Mouse (Mus musculus): ENCODE results near the gene Cfp. TPM values are rescaled to one million over a fixed set of nuclear protein-coding genes. Genes with fewer than 3 reads are reported as not detected.

Gene Cfp
- total and polyA plus RNA-seq, 2 experiments, result 30.5 to 32.3 TPM

- no peaks in the 10 kb centered on the region for H3K79me2 ChIP-seq (ENCODE audit: control insufficient read depth, insufficient read depth, low read length)
- no peaks in the 10 kb centered on the region for H3K27me3 ChIP-seq (ENCODE audit: control insufficient read depth, insufficient read depth, low read length)
- H3K36me3 ChIP-seq (ENCODE audit: control insufficient read depth, insufficient read depth, low read length), result no peaks in the 10 kb centered on the region
- H3K4me1 ChIP-seq (ENCODE audit: control insufficient read depth, insufficient read depth, low read length), result no peaks in the 10 kb centered on the region
- DNase-seq (ENCODE audit: extremely low read depth, low read depth, low spot score), result no peak
- TF ChIP-seq POLR2A (IDR thresholded peaks at IDR 0.05; ENCODE audit: extremely low read depth, insufficient read depth, low read length) (no peak), CTCF (IDR thresholded peaks at IDR 0.05; ENCODE audit: low read depth, low read length) (peak; percentile 8; the same call in 1 of the 2 replicates)
- peak overlapping the region; percentile 53 for H3K9ac ChIP-seq (ENCODE audit: low read depth, low read length)
- H3K4me3 ChIP-seq (ENCODE audit: insufficient read depth, low read depth, low read length), result peak overlapping the region; percentile 59; the same call in 1 of the 2 replicates
- H3K27ac ChIP-seq (replicated peaks; ENCODE audit: insufficient read depth, low read depth, low read length), result no peak overlapping the region
- 3% methylated on average over 34 of the region's 49 CpGs for WGBS
Observed at GRCm38 (mm10) chrX:20920249-20920843, 11.0 kb downstream of the Cfp start.

DNA sequence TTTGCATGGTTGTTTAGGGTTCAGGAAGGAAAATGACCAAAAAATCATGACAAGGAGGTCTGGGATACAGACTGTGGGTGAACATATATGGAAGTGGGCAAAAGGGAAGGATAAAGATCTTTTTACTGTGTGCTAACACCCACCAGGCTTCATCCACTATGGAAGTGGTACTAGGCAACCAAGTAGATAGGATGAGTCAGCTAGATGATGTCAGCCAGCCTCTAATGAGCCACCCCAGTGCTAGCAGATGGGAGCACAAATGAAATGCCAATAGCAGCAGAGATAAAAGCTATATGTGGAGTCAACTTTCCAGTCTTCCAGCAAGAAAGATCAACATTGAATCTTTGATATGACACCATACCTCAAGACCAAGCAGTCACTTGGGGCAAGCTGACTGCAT, 16.3 kb downstream of the Cfp start:
- DNase-seq (ENCODE audit: extremely low read depth, low read depth, low spot score), result no peak
- H3K9ac ChIP-seq (ENCODE audit: low read depth, low read length), result no peak overlapping the region
- TF ChIP-seq CTCF (IDR thresholded peaks at IDR 0.05; ENCODE audit: low read depth, low read length) (no peak), POLR2A (IDR thresholded peaks at IDR 0.05; ENCODE audit: extremely low read depth, insufficient read depth, low read length) (no peak)
- no peaks in the 10 kb centered on the region for H3K79me2 ChIP-seq (ENCODE audit: control insufficient read depth, insufficient read depth, low read length)
- no peaks in the 10 kb centered on the region for H3K27me3 ChIP-seq (ENCODE audit: control insufficient read depth, insufficient read depth, low read length)
- no peaks in the 10 kb centered on the region for H3K4me1 ChIP-seq (ENCODE audit: control insufficient read depth, insufficient read depth, low read length)
- H3K27ac ChIP-seq (replicated peaks; ENCODE audit: insufficient read depth, low read depth, low read length), result no peak overlapping the region
- no peaks in the 10 kb centered on the region for H3K36me3 ChIP-seq (ENCODE audit: control insufficient read depth, insufficient read depth, low read length)
- no peak overlapping the region for H3K4me3 ChIP-seq (ENCODE audit: insufficient read depth, low read depth, low read length)

GRCm38 (mm10) chrX:20913726-20914125, 17.6 kb downstream of the Cfp start:
- TF ChIP-seq CTCF (IDR thresholded peaks at IDR 0.05; ENCODE audit: low read depth, low read length), result no peak
- no peak for TF ChIP-seq POLR2A (IDR thresholded peaks at IDR 0.05; ENCODE audit: extremely low read depth, insufficient read depth, low read length)
- H3K4me3 ChIP-seq (ENCODE audit: insufficient read depth, low read depth, low read length), result no peak overlapping the region
- 82% methylated on average over 6 of the region's 6 CpGs for WGBS
- no peaks in the 10 kb centered on the region for H3K36me3 ChIP-seq (ENCODE audit: control insufficient read depth, insufficient read depth, low read length)
- H3K27ac ChIP-seq (replicated peaks; ENCODE audit: insufficient read depth, low read depth, low read length), result no peak overlapping the region
- no peaks in the 10 kb centered on the region for H3K79me2 ChIP-seq (ENCODE audit: control insufficient read depth, insufficient read depth, low read length)
- H3K4me1 ChIP-seq (ENCODE audit: control insufficient read depth, insufficient read depth, low read length), result no peaks in the 10 kb centered on the region
- no peak for DNase-seq (ENCODE audit: extremely low read depth, low read depth, low spot score)
- no peak overlapping the region for H3K9ac ChIP-seq (ENCODE audit: low read depth, low read length)
- H3K27me3 ChIP-seq (ENCODE audit: control insufficient read depth, insufficient read depth, low read length), result no peaks in the 10 kb centered on the region

DNA sequence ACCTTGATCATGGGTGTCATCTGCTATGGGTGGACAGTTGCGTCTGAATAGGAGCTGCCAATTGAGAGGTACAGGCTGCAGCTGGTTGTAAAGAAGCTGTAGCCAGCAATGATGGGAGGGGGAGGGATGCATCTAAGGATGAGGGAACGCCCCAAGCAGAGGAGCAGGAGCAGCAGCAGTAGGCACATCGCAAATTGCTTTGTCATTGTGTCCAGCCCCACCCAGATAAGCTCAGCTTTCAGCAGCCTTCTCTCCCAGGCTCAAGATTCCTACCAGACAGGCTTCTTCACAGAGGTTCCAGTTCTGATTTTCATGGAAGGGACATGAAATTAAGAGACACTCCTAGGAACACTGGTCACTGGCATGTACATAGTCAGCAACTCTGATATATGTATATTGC, 21.3 kb downstream of the Cfp start:
- no peaks in the 10 kb centered on the region for H3K79me2 ChIP-seq (ENCODE audit: control insufficient read depth, insufficient read depth, low read length)
- H3K4me1 ChIP-seq (ENCODE audit: control insufficient read depth, insufficient read depth, low read length), result no peaks in the 10 kb centered on the region
- no peaks in the 10 kb centered on the region for H3K27me3 ChIP-seq (ENCODE audit: control insufficient read depth, insufficient read depth, low read length)
- H3K27ac ChIP-seq (replicated peaks; ENCODE audit: insufficient read depth, low read depth, low read length), result no peak overlapping the region
- DNase-seq (ENCODE audit: extremely low read depth, low read depth, low spot score), result no peak
- no peaks in the 10 kb centered on the region for H3K36me3 ChIP-seq (ENCODE audit: control insufficient read depth, insufficient read depth, low read length)
- H3K9ac ChIP-seq (ENCODE audit: low read depth, low read length), result no peak overlapping the region
- no peak overlapping the region for H3K4me3 ChIP-seq (ENCODE audit: insufficient read depth, low read depth, low read length)
- TF ChIP-seq POLR2A (IDR thresholded peaks at IDR 0.05; ENCODE audit: extremely low read depth, insufficient read depth, low read length) (no peak), CTCF (IDR thresholded peaks at IDR 0.05; ENCODE audit: low read depth, low read length) (no peak)
- WGBS, result 38% methylated on average over 3 of the region's 3 CpGs

Other genes starting within 250 kb of the Cfp start
- gene Cdk16, start 243.6 kb downstream of the Cfp start, total RNA-seq (2014; rRNA removed), result 11.7 and 12.5 TPM in 2 replicates
- 33.0 and 47.5 TPM in 2 replicates for gene Cdk16, start 243.6 kb downstream of the Cfp start, polyA plus RNA-seq (2012; rRNA removed)
- gene Usp11, start 227.6 kb downstream of the Cfp start, total RNA-seq (2014; rRNA removed), result 0.46 and 0.74 TPM in 2 replicates
- 0.54 and 0.55 TPM in 2 replicates for gene Usp11, start 227.6 kb downstream of the Cfp start, polyA plus RNA-seq (2012; rRNA removed)
- gene Araf, start 133.7 kb downstream of the Cfp start, total RNA-seq (2014; rRNA removed), result 39.5 and 42.4 TPM in 2 replicates
- 97.0 and 139 TPM in 2 replicates for gene Araf, start 133.7 kb downstream of the Cfp start, polyA plus RNA-seq (2012; rRNA removed)
- gene Timp1, start 61.4 kb downstream of the Cfp start, total RNA-seq (2014; rRNA removed), result not detected in 2 replicates
- gene Timp1, start 61.4 kb downstream of the Cfp start, polyA plus RNA-seq (2012; rRNA removed), result 0.28 and 0.72 TPM in 2 replicates
- 0.13 TPM in 1 of 2 replicates, not detected in the other for gene Syn1, start 10.6 kb downstream of the Cfp start, total RNA-seq (2014; rRNA removed)
- gene Syn1, start 10.6 kb downstream of the Cfp start, polyA plus RNA-seq (2012; rRNA removed), result 0.13 and 0.21 TPM in 2 replicates
- 1.7 and 2.4 TPM in 2 replicates for gene Elk1, start 19.1 kb upstream of the Cfp start, total RNA-seq (2014; rRNA removed)
- 3.7 and 4.0 TPM in 2 replicates for gene Elk1, start 19.1 kb upstream of the Cfp start, polyA plus RNA-seq (2012; rRNA removed)
- 32.5 and 33.0 TPM in 2 replicates for gene Uxt, start 30.5 kb upstream of the Cfp start, total RNA-seq (2014; rRNA removed)
- gene Uxt, start 30.5 kb upstream of the Cfp start, polyA plus RNA-seq (2012; rRNA removed), result 17.5 and 27.0 TPM in 2 replicates
- 4.6 and 7.2 TPM in 2 replicates for gene Zfp182, start 130.8 kb upstream of the Cfp start, total RNA-seq (2014; rRNA removed)
- gene Zfp182, start 130.8 kb upstream of the Cfp start, polyA plus RNA-seq (2012; rRNA removed), result 0.25 and 0.32 TPM in 2 replicates
- gene Spaca5, start 136.9 kb upstream of the Cfp start, total RNA-seq (2014; rRNA removed), result not detected in 2 replicates
- gene Spaca5, start 136.9 kb upstream of the Cfp start, polyA plus RNA-seq (2012; rRNA removed), result not detected in 2 replicates
- gene Zfp300, start 158.0 kb upstream of the Cfp start, total RNA-seq (2014; rRNA removed), result 0.13 and 0.18 TPM in 2 replicates
- gene Zfp300, start 158.0 kb upstream of the Cfp start, polyA plus RNA-seq (2012; rRNA removed), result 0.02 TPM in 1 of 2 replicates, not detected in the other
- not detected in 2 replicates for gene Ssxa1, start 184.3 kb upstream of the Cfp start, total RNA-seq (2014; rRNA removed)
- gene Ssxa1, start 184.3 kb upstream of the Cfp start, polyA plus RNA-seq (2012; rRNA removed), result not detected in 2 replicates
- gene Gm21876, start 244.1 kb upstream of the Cfp start, total RNA-seq (2014; rRNA removed), result not detected in 2 replicates
- gene Gm21876, start 244.1 kb upstream of the Cfp start, polyA plus RNA-seq (2012; rRNA removed), result not detected in 2 replicates